Mouse (Mus musculus) v-Abl transformed pro-B cells (cell line): ENCODE measurements around the gene Cilp.

ENCODE experiments used
- in situ Hi-C, 2 experiments: fragments of 400-800 bp; cut with MboI; formaldehyde crosslinking; loops; one replicate each; pipeline ENCODE4 v1.15.1; 2025; ENCODE audit not compliant: unreplicated experiment in 2 of 2

Gene Cilp

GRCm38 (mm10) chr9:65244036-65244806 is 20.8 kb upstream of the Cilp start:
- in situ Hi-C loops = no loop called here

- in situ Hi-C loops = no loop called here
Measured at GRCm38 (mm10) chr9:65247502-65248376, 17.2 kb upstream of the Cilp start.

DNA sequence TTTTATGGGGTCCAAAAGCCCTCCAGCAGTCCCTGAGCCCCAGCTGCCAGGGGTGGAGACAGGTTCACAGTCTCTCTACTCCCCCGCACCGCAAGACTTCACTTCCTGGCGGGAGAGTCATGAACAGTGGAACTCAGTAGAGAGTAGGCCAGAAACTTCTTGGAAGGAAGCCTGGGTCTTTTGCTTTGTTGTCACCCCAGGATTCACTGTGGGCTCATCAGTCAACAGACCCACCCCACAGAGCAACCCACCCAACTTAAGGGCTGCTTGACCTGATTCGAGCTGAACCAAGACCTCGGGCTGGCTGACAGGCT is 16.6 kb upstream of the Cilp start:
- in situ Hi-C loops = no loop called here

GRCm38 (mm10) chr9:65252026-65252425 is 13.0 kb upstream of the Cilp start:
- in situ Hi-C loops = no loop called here

DNA sequence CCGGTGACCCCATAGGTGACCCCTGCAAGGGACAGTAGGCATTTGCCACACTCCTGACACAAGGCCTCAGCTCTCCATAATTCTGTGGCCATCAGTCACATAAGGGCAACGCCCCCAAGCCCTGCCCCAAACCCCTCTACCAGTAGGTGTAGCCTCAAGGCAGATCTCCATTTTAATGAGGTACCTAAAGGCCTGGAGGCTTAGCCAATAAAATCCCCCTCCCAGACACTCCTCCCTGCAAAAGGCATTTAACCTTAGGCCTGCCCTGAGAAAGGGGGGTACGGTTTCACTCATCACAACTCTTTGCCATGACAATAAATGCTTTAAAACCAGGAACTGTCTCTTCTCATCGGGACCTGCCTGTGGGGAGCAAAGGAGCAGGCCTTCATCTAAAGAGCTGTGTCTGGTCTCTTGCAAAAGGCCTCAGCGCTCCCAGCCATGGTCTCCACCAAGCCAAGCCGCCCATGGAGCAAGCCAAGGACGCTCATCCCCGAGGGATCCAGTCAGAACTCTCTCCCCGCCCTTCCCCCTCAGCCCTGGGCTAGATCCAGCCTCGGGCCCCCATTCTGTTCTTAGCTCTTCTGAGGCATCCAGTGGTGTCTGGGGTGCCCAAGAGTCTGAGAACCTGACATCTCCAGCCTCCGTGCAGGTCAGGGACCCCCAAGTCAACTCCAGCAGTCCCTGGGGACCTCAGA is 8.9 kb upstream of the Cilp start:
- in situ Hi-C loops = no loop called here

- in situ Hi-C loops = no loop called here
Measured at GRCm38 (mm10) chr9:65257218-65257910, 7.6 kb upstream of the Cilp start.

- in situ Hi-C loops = no loop called here
Measured at GRCm38 (mm10) chr9:65259366-65259765, 5.6 kb upstream of the Cilp start.

DNA sequence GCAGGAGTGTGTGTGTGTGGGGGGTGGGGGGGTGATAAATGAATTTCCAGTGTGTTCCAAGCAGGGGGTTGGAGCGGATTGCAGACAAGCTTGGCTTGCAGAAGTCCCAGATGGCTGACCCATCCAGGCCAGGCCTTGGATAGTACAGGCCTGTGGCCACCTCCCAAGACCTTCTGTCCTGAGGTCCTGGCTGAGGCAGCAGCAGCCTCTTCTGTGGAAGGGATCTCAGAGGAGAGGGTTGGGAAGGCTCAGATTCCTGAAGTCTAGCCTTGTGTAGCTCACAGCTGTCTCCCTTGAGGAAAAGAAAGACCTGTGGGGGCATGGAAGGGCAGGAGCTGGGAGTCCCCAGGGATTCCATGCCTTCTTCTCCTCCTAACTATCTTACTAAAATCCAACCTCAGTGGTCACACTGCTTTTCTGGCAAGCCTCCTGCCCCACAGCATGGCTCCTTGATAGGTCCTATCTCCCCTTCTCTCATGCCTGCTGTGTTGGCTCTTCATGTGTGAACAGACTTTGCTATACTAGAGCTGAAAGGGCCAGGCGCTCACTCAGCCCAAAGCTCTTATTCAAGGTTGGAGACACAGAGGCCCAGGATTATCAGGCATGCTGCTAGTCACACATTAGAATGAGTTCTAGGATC is 3.3 kb upstream of the Cilp start:
- in situ Hi-C loops = no loop called here

DNA sequence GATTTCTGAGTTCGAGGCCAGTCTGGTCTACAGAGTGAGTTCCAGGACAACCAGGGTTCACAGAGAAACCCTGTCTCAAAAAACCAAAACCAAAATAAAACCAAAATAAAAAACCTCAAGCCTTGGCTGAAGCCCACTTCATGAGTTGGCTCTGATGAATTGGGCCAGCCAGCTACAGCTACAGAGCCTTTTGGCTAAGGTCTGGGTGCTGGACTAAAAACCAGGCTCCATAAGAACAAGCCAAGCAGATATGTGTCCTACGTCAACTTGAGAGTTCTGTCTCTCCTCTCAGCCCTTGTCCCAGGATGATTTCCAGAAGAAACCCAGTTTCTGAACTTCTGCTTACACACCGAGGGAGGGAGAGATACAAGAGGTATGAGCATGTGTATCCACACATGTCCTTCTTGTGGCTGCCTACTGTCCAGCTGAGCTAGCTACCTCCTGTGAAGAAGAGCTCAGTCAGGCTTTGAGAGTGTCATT is 2.3 kb upstream of the Cilp start:
- in situ Hi-C loops = no loop called here

DNA sequence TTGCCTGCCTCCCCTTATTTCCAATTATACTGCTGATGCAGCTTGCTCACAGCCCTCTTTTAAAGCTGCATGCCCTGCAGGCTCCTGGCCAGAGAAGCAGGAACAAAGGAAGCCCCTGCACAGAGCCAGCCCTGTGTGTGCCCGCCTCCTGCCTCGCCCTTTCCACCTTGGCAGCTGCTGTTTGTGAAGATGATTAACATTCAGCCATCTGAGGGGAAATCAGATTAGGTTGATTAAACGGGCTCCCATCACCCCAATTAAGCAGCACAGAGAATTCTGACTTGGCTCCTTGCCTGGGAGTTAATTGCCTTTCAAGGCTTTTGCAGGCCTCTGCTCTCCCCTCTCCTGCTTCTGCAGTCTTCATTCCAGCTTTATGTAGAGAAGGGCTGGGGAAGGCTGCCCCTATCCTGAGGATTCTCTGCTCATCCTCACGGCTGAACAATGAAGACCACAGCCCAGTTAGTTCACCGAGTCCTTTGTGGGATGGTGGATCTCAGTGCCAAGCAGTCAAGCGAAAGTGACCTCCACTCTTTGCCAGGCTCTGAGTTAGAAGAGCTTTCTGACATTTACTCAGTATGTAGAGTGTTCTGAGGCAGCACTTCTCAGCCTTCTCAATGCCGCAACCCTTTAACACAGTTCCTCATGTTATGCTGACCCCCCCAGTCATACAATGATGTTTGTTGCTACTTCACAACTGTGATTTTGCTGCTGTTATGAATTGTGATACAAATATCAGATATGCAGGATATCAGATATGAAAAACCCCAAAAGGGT is 2.9 kb downstream of the Cilp start:
- in situ Hi-C loops = no loop called here

DNA sequence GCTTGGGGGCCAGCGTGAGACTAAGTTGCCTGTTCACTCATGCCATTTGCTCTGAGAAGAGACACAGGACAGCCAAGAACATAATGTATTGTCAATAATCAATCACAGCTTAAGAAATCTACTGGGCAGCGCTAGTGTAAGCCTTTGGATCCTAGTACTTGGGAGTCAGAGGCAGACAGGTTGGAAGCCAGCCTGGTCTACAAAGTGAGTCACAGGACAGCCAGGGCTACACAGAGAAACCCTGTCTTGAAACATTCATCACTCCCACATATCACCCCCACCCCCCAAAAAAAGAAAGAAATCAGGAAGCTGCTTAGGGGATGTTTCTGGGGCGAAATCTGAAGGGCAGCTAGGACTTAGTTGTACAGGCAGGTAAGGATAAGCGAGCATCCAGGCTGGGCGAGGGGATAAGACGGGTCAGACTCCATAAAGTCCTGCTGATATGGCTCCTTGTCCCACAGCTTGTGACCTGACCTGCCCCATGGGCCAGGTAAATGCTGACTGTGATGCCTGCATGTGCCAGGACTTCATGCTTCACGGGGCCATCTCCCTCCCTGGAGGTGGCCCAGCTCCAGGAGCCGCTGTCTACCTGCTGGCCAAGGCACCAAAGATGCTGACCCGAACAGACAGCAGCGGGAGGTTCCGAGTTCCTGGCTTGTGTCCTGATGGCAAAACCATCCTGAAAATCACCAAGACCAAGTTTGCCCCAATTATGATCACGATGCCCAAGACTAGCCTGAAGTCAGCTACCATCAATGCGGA is 8.2 kb downstream of the Cilp start:
- in situ Hi-C loops = no loop called here

- in situ Hi-C loops = no loop called here
Measured at GRCm38 (mm10) chr9:65273873-65274272, 8.9 kb downstream of the Cilp start.

GRCm38 (mm10) chr9:65274851-65275250 is 9.9 kb downstream of the Cilp start:
- in situ Hi-C loops = loop anchor here (5.0 kb wide), 2 partner anchors 38 to 48 kb away; no protein-coding TSS in a partner anchor

GRCm38 (mm10) chr9:65275810-65276530 is 11.0 kb downstream of the Cilp start:
- in situ Hi-C loops = loop anchor here (5.0 kb wide), 2 partner anchors 39 to 49 kb away; no protein-coding TSS in a partner anchor

DNA sequence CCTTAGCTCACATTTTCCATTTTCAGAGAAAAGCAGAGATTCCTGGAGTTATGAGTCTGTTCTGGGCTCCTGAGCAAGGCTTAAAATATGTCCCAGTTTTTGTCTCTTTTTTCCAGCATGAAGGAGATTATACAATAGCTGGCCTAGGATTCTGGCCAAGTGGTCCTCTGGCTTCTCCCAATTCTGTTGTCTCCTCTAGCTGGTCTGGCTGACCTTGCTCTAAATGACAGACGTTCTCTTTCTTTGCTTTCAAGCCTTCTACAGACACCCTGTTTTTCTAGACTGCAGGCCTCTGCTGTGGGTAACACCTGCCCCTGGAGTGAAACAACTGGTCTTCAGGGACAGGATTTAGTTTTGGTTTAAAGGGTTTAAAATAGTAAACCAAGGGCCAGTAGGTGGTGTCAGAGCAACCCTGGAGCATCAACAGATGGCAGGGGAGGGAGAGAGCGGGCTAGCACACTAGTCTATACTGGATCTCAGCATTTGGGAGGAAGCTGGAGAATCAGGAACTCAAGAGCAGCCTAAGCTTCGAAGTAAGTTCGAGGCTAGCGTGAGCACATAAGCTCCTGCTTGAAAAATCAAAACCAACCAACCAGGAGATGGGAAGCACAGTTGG is 16.7 kb downstream of the Cilp start:
- in situ Hi-C loops = loop anchor here (5.0 to 10.0 kb wide), 2 partner anchors 87 to 149 kb away; partner anchors contain the start of gene Parp16 (in 1 of the 2)

- in situ Hi-C loops = loop anchor here (5.0 to 10.0 kb wide), 2 partner anchors 88 to 151 kb away; partner anchors contain the start of gene Parp16 (in 1 of the 2)
Measured at GRCm38 (mm10) chr9:65283301-65283700, 18.3 kb downstream of the Cilp start.

DNA sequence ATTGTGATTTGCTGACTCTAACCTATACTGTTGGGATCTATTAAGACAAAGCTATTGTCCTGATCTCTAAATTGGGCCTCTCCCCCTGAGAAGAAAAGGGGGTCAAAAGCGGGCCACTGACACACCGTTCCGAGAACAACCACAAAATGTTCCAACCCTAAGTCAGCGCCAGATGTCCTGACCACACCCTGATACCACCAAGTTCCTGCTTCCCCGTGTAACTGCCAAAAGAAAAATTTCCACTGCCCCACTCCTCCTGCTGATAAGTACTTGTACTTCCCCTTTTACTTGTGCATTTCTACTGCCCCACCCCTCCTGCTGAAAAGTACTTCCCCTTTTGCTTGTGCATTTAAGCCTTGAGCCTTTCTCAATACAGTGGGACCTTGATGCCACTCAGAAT is 23.3 kb downstream of the Cilp start:
- in situ Hi-C loops = loop anchor here in 1 of 2 experiments (10.0 kb wide), 1 partner anchor 93 kb away; the partner anchor contains the start of gene Parp16
